Mouse (Mus musculus) right cerebral cortex, postnatal 4 days (tissue): ENCODE measurements around the gene Serpina5.
"Not testable (repeated sequence)": the region's sequence is repeated elsewhere in the genome, so short reads cannot be mapped to it uniquely, and the experiment has no call there.

Source experiments
- DNase-seq: peaks from one replicate; pipeline ENCODE4 v3.0.0-alpha.2; 2022

Serpina5 gene

GRCm38 (mm10) chr12:104100768-104101167 is at the start of gene Serpina5:
Serpina5 (plus strand) TSS chr12:104101113.
- DNase-seq: no peak

GRCm38 (mm10) chr12:104053995-104054394 is 46.9 kb upstream of the Serpina5 start:
- no peak for DNase-seq

- no peak for DNase-seq
Observed at GRCm38 (mm10) chr12:104055755-104056154, 45.2 kb upstream of the Serpina5 start.

- peak; percentile 40 for DNase-seq
Observed at GRCm38 (mm10) chr12:104057050-104057449, 43.9 kb upstream of the Serpina5 start.

- DNase-seq: no peak
Observed at GRCm38 (mm10) chr12:104057531-104057930, 43.4 kb upstream of the Serpina5 start.

- DNase-seq: no peak
Observed at GRCm38 (mm10) chr12:104060126-104060525, 40.8 kb upstream of the Serpina5 start.

GRCm38 (mm10) chr12:104061862-104062261 is 39.1 kb upstream of the Serpina5 start:
- DNase-seq: no peak

- no peak for DNase-seq
Observed at GRCm38 (mm10) chr12:104064532-104064931, 36.4 kb upstream of the Serpina5 start.

- DNase-seq: no peak
Observed at GRCm38 (mm10) chr12:104064996-104065395, 35.9 kb upstream of the Serpina5 start.

GRCm38 (mm10) chr12:104066241-104066640 is 34.7 kb upstream of the Serpina5 start:
- peak; percentile 68 for DNase-seq

GRCm38 (mm10) chr12:104067549-104067948 is 33.4 kb upstream of the Serpina5 start:
- peak; percentile 52 for DNase-seq

GRCm38 (mm10) chr12:104069620-104070019 is 31.3 kb upstream of the Serpina5 start:
- DNase-seq: peak; percentile 93

GRCm38 (mm10) chr12:104071708-104072107 is 29.2 kb upstream of the Serpina5 start:
- no peak for DNase-seq

GRCm38 (mm10) chr12:104072286-104072685 is 28.6 kb upstream of the Serpina5 start:
- DNase-seq: no peak

- no peak for DNase-seq
Observed at GRCm38 (mm10) chr12:104090119-104090518, 10.8 kb upstream of the Serpina5 start.

GRCm38 (mm10) chr12:104091303-104091702 is 9.6 kb upstream of the Serpina5 start:
- DNase-seq: no peak

GRCm38 (mm10) chr12:104105847-104106246 is 4.9 kb downstream of the Serpina5 start:
- no peak for DNase-seq

- DNase-seq: no peak
Observed at GRCm38 (mm10) chr12:104106919-104107318, 6.0 kb downstream of the Serpina5 start.

- no peak for DNase-seq
Observed at GRCm38 (mm10) chr12:104108507-104108906, 7.6 kb downstream of the Serpina5 start.

GRCm38 (mm10) chr12:104112333-104112732 is 11.4 kb downstream of the Serpina5 start, which contains the start of gene Serpina3a:
Serpina3a (plus strand) TSS chr12:104112724.
- not testable (repeated sequence) for DNase-seq

GRCm38 (mm10) chr12:104114921-104115579 is 14.1 kb downstream of the Serpina5 start:
- DNase-seq: no peak

- no peak for DNase-seq
Observed at GRCm38 (mm10) chr12:104123097-104123496, 22.2 kb downstream of the Serpina5 start.

GRCm38 (mm10) chr12:104123996-104124395 is 23.1 kb downstream of the Serpina5 start:
- DNase-seq: no peak

GRCm38 (mm10) chr12:104125021-104125560 is 24.2 kb downstream of the Serpina5 start:
- DNase-seq: no peak

- no peak for DNase-seq
Observed at GRCm38 (mm10) chr12:104127696-104128095, 26.8 kb downstream of the Serpina5 start, which contains the start of gene Serpina3b. Serpina3b (plus strand) TSS chr12:104127996.
